Mouse (Mus musculus) stomach, embryonic 14.5 days (tissue): ENCODE data around the gene Mrc2. TPM values are rescaled to one million over a fixed set of nuclear protein-coding genes. Genes with fewer than 3 reads are reported as not detected.

Experiments used
- ATAC-seq: fragments of 200-750 bp; cut with Nextera tagmentation; 2 replicates; pipeline ENCODE4 v1.8.0; 2017; ENCODE audit warnings: low read depth, moderate TSS enrichment; ENCODE audit not compliant: insufficient number of reproducible peaks, insufficient read depth, low FRiP score
- H3K27ac ChIP-seq: fragments of 300-500 bp; sonication (generic); 2 replicates; pipeline ENCODE4 v1.5.1; 2014; ENCODE audit warnings: mild to moderate bottlenecking, low read length, moderate library complexity, mixed read lengths
- H3K27me3 ChIP-seq: fragments of 300-500 bp; sonication (generic); 2 replicates; pipeline ENCODE4 v1.6.1; 2014; ENCODE audit warnings: low read length, control low read depth, mixed read lengths; ENCODE audit not compliant: control insufficient read depth, insufficient read depth
- H3K36me3 ChIP-seq: fragments of 300-500 bp; sonication (generic); 2 replicates; pipeline ENCODE4 v1.6.1; 2014; ENCODE audit warnings: mild to moderate bottlenecking, control low read depth, low read length, moderate library complexity, mixed read lengths; ENCODE audit not compliant: control insufficient read depth, insufficient read depth
- H3K4me1 ChIP-seq: fragments of 300-500 bp; sonication (generic); 2 replicates; pipeline ENCODE4 v1.6.1; 2014; ENCODE audit warnings: low read length, control low read depth, mixed read lengths; ENCODE audit not compliant: control insufficient read depth, insufficient read depth
- H3K4me2 ChIP-seq: fragments of 300-500 bp; sonication (generic); replicated peaks from 2 replicates; pipeline ENCODE4 v1.6.1; 2014; ENCODE audit warnings: low read depth, low read length, control low read depth
- H3K4me3 ChIP-seq: fragments of 300-500 bp; sonication (generic); 2 replicates; pipeline ENCODE4 v1.5.1; 2014; ENCODE audit warnings: low read depth, low read length, control low read depth
- H3K9ac ChIP-seq: fragments of 300-500 bp; sonication (generic); replicated peaks from 2 replicates; pipeline ENCODE4 v1.6.1; 2014; ENCODE audit warnings: low read depth, mild to moderate bottlenecking, control low read depth, low read length, moderate library complexity, mixed read lengths
- H3K9me3 ChIP-seq: fragments of 300-500 bp; sonication (generic); 2 replicates; pipeline ENCODE4 v1.6.1; 2016; ENCODE audit warnings: low read depth, low read length, control low read depth; ENCODE audit not compliant: control insufficient read depth
- WGBS: fragments of 180-500 bp; shearing (Covaris S2); extraction: QIAGEN DNeasy Blood & Tissue Kit; methylation state at CpG from one replicate; pipeline ENCODE4 v1.1.7; 2014; 5-methylcytosine and 5-hydroxymethylcytosine counted together
- polyA plus RNA-seq: library from polyadenylated mRNA; unstranded; fragments of >200 nt; fragmentation: Nextera tagmentation; extraction: Ambion mirVana; gene quantifications from 2 replicates; pipeline ENCODE4 v1.2.1, GENCODE M21; 2014

The Mrc2 gene
- polyA plus RNA-seq, 1 experiment from 2014 or later = 10.4 TPM

DNA sequence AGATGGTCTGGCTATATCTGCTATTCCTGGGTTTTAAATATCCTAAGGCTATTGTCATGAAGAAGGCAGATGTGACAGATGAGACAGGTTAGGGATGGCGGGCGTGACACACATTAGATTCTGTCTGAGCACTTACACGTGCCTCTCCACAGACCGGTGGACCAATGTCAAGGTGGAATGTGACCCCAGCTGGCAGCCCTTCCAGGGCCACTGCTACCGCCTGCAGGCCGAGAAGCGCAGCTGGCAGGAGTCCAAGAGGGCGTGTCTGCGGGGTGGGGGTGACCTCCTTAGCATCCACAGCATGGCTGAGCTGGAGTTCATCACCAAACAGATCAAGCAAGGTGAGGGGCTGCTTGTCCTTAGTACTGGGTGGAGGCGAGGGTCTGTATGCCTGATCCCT lies 39.3 kb downstream of the Mrc2 start:
- H3K27ac ChIP-seq = no peak overlapping the region
- ATAC-seq = 0 out of 2 replicates have a peak, but pooled peaks have one; percentile 17
- H3K36me3 ChIP-seq = peaks cover 7% of the 10 kb centered on the region; the same call in 1 of the 2 replicates
- 28% methylated on average over 10 of the region's 10 CpGs for WGBS
- H3K4me1 ChIP-seq = 0 out of 2 replicates have a peak, but pooled peaks cover 3% of the 10 kb centered on the region
- no peak overlapping the region for H3K9ac ChIP-seq
- H3K27me3 ChIP-seq = no peaks in the 10 kb centered on the region
- H3K4me3 ChIP-seq = no peak overlapping the region
- no peak overlapping the region for H3K4me2 ChIP-seq
- no peaks in the 10 kb centered on the region for H3K9me3 ChIP-seq

GRCm38 (mm10) chr11:105332468-105332867 lies 40.0 kb downstream of the Mrc2 start:
- Histone ChIP-seq H3K4me1 (0 out of 2 replicates have a peak, but pooled peaks cover 3% of the 10 kb centered on the region), H3K36me3 (peaks cover 7% of the 10 kb centered on the region; the same call in 1 of the 2 replicates), H3K9ac (no peak overlapping the region), H3K9me3 (no peaks in the 10 kb centered on the region), H3K4me3 (no peak overlapping the region), H3K27ac (no peak overlapping the region), H3K27me3 (no peaks in the 10 kb centered on the region), H3K4me2 (no peak overlapping the region)
- ATAC-seq = no peak
- WGBS = 71% methylated on average over 8 of the region's 8 CpGs

GRCm38 (mm10) chr11:105333867-105334670 lies 41.6 kb downstream of the Mrc2 start:
- H3K27ac ChIP-seq = no peak overlapping the region
- peak; percentile 25; the same call in 1 of the 2 replicates for ATAC-seq
- H3K4me2 ChIP-seq = no peak overlapping the region
- no peaks in the 10 kb centered on the region for H3K27me3 ChIP-seq
- WGBS = 45% methylated on average over 8 of the region's 8 CpGs
- peaks cover 3% of the 10 kb centered on the region; the same call in 1 of the 2 replicates for H3K36me3 ChIP-seq
- no peak overlapping the region for H3K4me3 ChIP-seq
- H3K9me3 ChIP-seq = no peaks in the 10 kb centered on the region
- no peak overlapping the region for H3K9ac ChIP-seq
- H3K4me1 ChIP-seq = 0 out of 2 replicates have a peak, but pooled peaks cover 3% of the 10 kb centered on the region

DNA sequence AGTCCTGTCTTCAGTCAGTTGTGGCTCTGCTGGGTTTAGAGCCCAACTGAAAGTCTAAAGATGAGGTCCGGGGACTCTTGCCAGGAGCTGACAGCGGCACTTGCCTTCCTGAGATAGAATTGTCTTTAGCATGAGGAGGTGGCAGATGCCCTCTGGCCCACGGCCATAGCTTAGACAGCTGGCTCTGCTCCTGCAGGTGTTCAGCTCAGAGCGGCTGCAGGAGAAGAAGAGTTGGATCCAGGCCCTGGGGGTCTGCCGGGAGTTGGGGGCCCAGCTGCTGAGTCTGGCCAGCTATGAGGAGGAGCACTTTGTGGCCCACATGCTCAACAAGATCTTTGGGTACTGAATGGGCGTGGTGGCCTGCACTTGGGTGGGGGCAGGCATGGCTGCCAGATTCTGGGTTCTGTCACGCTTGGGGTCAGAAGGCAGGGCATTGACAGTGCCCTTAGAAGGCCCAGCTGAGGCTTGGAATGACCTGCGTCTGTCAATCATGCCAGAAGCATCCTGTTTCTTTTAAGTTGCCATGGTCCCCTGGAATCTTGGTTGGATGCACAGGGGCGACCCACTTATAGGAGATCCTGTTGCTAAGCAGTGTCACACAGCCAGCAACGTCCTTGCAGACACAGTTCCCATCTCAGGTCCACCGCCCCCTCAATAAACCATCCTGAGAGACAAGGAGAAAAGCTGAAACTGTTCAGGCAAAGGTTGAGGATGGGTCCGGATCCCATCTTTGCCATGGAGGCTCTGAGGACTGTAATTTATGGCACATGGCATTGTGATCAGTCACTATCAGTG lies 46.4 kb downstream of the Mrc2 start:
- Histone ChIP-seq H3K27ac (no peak overlapping the region), H3K4me3 (no peak overlapping the region), H3K4me2 (no peak overlapping the region), H3K4me1 (0 out of 2 replicates have a peak, but pooled peaks cover under 1% of the 10 kb centered on the region), H3K9me3 (no peaks in the 10 kb centered on the region), H3K27me3 (no peaks in the 10 kb centered on the region), H3K36me3 (peaks cover 9% of the 10 kb centered on the region), H3K9ac (no peak overlapping the region)
- WGBS = 77% methylated on average over 12 of the region's 12 CpGs
- no peak for ATAC-seq

DNA sequence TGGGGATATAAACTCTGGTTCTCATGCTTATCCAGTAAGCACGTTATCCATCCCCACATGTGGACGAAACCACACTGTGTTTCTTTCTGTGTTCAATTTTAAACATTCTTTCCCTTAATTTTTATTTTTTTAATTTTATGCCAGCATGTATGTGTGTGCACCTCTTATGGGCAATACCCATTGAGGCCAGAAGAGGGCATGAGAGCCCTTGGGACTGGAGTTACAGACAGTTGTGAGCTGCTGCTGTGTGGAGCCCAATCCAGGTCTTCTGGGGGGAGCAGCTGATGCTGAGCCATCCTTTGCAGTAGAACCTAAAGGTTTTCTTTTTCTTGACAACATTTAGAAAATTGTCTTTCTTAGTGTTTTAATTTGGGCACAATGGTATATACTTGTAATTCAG lies 52.8 kb downstream of the Mrc2 start:
- WGBS = 76% methylated on average over 2 of the region's 2 CpGs
- no peak overlapping the region for H3K4me2 ChIP-seq
- H3K36me3 ChIP-seq = peaks cover 27% of the 10 kb centered on the region
- no peaks in the 10 kb centered on the region for H3K4me1 ChIP-seq
- H3K27ac ChIP-seq = no peak overlapping the region
- no peaks in the 10 kb centered on the region for H3K27me3 ChIP-seq
- no peak overlapping the region for H3K9ac ChIP-seq
- no peaks in the 10 kb centered on the region for H3K9me3 ChIP-seq
- H3K4me3 ChIP-seq = no peak overlapping the region
- no peak for ATAC-seq

GRCm38 (mm10) chr11:105347162-105348161 lies 55.0 kb downstream of the Mrc2 start:
- 63% methylated on average over 28 of the region's 28 CpGs for WGBS
- no peak overlapping the region for H3K9ac ChIP-seq
- 0 out of 2 replicates have a peak, but pooled peaks have one; percentile 30 for ATAC-seq
- no peaks in the 10 kb centered on the region for H3K9me3 ChIP-seq
- H3K4me1 ChIP-seq = peaks cover 3% of the 10 kb centered on the region; the same call in 1 of the 2 replicates
- H3K27me3 ChIP-seq = no peaks in the 10 kb centered on the region
- H3K4me2 ChIP-seq = no peak overlapping the region
- peaks cover 21% of the 10 kb centered on the region for H3K36me3 ChIP-seq
- no peak overlapping the region for H3K4me3 ChIP-seq
- H3K27ac ChIP-seq = no peak overlapping the region

GRCm38 (mm10) chr11:105348495-105348982 lies 56.1 kb downstream of the Mrc2 start:
- H3K9ac ChIP-seq = no peak overlapping the region
- H3K27ac ChIP-seq = no peak overlapping the region
- 92% methylated on average over 9 of the region's 9 CpGs for WGBS
- no peak for ATAC-seq
- H3K27me3 ChIP-seq = no peaks in the 10 kb centered on the region
- no peak overlapping the region for H3K4me2 ChIP-seq
- peaks cover 14% of the 10 kb centered on the region; the same call in 1 of the 2 replicates for H3K4me1 ChIP-seq
- peaks cover 18% of the 10 kb centered on the region for H3K36me3 ChIP-seq
- H3K9me3 ChIP-seq = no peaks in the 10 kb centered on the region
- no peak overlapping the region for H3K4me3 ChIP-seq
